Mouse (Mus musculus) forebrain, embryonic 15.5 days (tissue): Measurements from ENCODE around the gene Catip. TPM values are rescaled to one million over a fixed set of nuclear protein-coding genes. Genes with fewer than 3 reads are reported as not detected.

Experiments used
- ATAC-seq: fragments of 200-750 bp; cut with Nextera tagmentation; replicated peaks from 2 replicates; pipeline ENCODE4 v1.8.0; 2017; ENCODE audit warnings: mild to moderate bottlenecking, moderate TSS enrichment, moderate library complexity
- H3K27ac ChIP-seq: fragments of 300-500 bp; sonication (generic); replicated peaks from 2 replicates; pipeline ENCODE4 v1.5.1; 2015; ENCODE audit warnings: mild to moderate bottlenecking, inconsistent platforms
- H3K27me3 ChIP-seq: fragments of 300-500 bp; sonication (generic); 2 replicates; pipeline ENCODE4 v1.6.1; 2015; ENCODE audit warnings: inconsistent platforms
- H3K36me3 ChIP-seq: fragments of 300-500 bp; sonication (generic); 2 replicates; pipeline ENCODE4 v1.6.1; 2015; ENCODE audit warnings: mild to moderate bottlenecking, inconsistent platforms
- H3K4me1 ChIP-seq: fragments of 300-500 bp; sonication (generic); 2 replicates; pipeline ENCODE4 v1.6.1; 2015; ENCODE audit warnings: inconsistent platforms
- H3K4me2 ChIP-seq: fragments of 300-500 bp; sonication (generic); replicated peaks from 2 replicates; pipeline ENCODE4 v1.6.1; 2015; ENCODE audit warnings: mild to moderate bottlenecking, inconsistent platforms
- H3K4me3 ChIP-seq: fragments of 300-500 bp; sonication (generic); 2 replicates; pipeline ENCODE4 v1.5.1; 2015; ENCODE audit warnings: mild to moderate bottlenecking, inconsistent platforms
- H3K9ac ChIP-seq: fragments of 300-500 bp; sonication (generic); replicated peaks from 2 replicates; pipeline ENCODE4 v1.6.1; 2015; ENCODE audit warnings: mild to moderate bottlenecking, inconsistent platforms
- H3K9me3 ChIP-seq: fragments of 300-500 bp; sonication (generic); 2 replicates; pipeline ENCODE4 v1.6.1; 2016; ENCODE audit warnings: inconsistent platforms
- WGBS: fragments of 180-500 bp; shearing (Covaris S2); methylation state at CpG from one replicate; pipeline ENCODE4 v1.1.7; 2015; ENCODE audit warnings: mixed read lengths; 5-methylcytosine and 5-hydroxymethylcytosine counted together
- polyA plus RNA-seq: library from polyadenylated mRNA; unstranded; fragments of >200 nt; fragmentation: Nextera tagmentation; extraction: Ambion mirVana; gene quantifications from 2 replicates; pipeline ENCODE4 v1.2.1, GENCODE M21; 2015

The Catip gene
- polyA plus RNA-seq, 1 experiment from 2014 or later, result 1.2 TPM

GRCm38 (mm10) chr1:74374980-74375379 lies 13.1 kb downstream of the Catip start, which contains the start of gene Slc11a1:
Gene Slc11a1, plus strand, starts transcription at chr1:74375195.
- Histone ChIP-seq H3K9ac (no peak within 1 kb of the TSS), H3K27ac (no peak within 1 kb of the TSS), H3K4me1 (no peaks in the 10 kb centered on the region), H3K9me3 (no peaks in the 10 kb centered on the region), H3K4me2 (no peak within 1 kb of the TSS), H3K27me3 (no peaks in the 10 kb centered on the region), H3K36me3 (no peaks in the 10 kb centered on the region), H3K4me3 (no peak within 1 kb of the TSS)
- WGBS, result 69% methylated on average over 8 of the region's 8 CpGs
- no peak for ATAC-seq

GRCm38 (mm10) chr1:74375561-74375960 lies 13.7 kb downstream of the Catip start:
- Histone ChIP-seq H3K9me3 (no peaks in the 10 kb centered on the region), H3K36me3 (no peaks in the 10 kb centered on the region), H3K27me3 (no peaks in the 10 kb centered on the region), H3K9ac (no peak overlapping the region), H3K4me3 (no peak overlapping the region), H3K4me1 (no peaks in the 10 kb centered on the region), H3K27ac (no peak overlapping the region), H3K4me2 (no peak overlapping the region)
- ATAC-seq, result no peak
- 80% methylated on average over 10 of the region's 10 CpGs for WGBS

GRCm38 (mm10) chr1:74376396-74376795 lies 14.5 kb downstream of the Catip start:
- no peak for ATAC-seq
- H3K27me3 ChIP-seq, result no peaks in the 10 kb centered on the region
- no peaks in the 10 kb centered on the region for H3K4me1 ChIP-seq
- no peaks in the 10 kb centered on the region for H3K9me3 ChIP-seq
- H3K36me3 ChIP-seq, result no peaks in the 10 kb centered on the region
- no peak overlapping the region for H3K27ac ChIP-seq
- no peak overlapping the region for H3K4me2 ChIP-seq
- H3K4me3 ChIP-seq, result no peak overlapping the region
- H3K9ac ChIP-seq, result no peak overlapping the region
- WGBS, result 79% methylated on average over 4 of the region's 4 CpGs

GRCm38 (mm10) chr1:74379058-74379504 lies 17.2 kb downstream of the Catip start:
- Histone ChIP-seq H3K4me2 (no peak overlapping the region), H3K9me3 (no peaks in the 10 kb centered on the region), H3K27me3 (no peaks in the 10 kb centered on the region), H3K36me3 (no peaks in the 10 kb centered on the region), H3K4me3 (no peak overlapping the region), H3K9ac (no peak overlapping the region), H3K4me1 (no peaks in the 10 kb centered on the region), H3K27ac (no peak overlapping the region)
- WGBS, result 89% methylated on average over 7 of the region's 7 CpGs
- ATAC-seq, result no peak

GRCm38 (mm10) chr1:74380484-74380883 lies 18.6 kb downstream of the Catip start:
- H3K4me3 ChIP-seq, result no peak overlapping the region
- H3K9ac ChIP-seq, result no peak overlapping the region
- WGBS, result 91% methylated on average over 5 of the region's 5 CpGs
- no peaks in the 10 kb centered on the region for H3K36me3 ChIP-seq
- H3K27ac ChIP-seq, result no peak overlapping the region
- no peaks in the 10 kb centered on the region for H3K4me1 ChIP-seq
- ATAC-seq, result no peak
- H3K27me3 ChIP-seq, result no peaks in the 10 kb centered on the region
- H3K4me2 ChIP-seq, result no peak overlapping the region
- no peaks in the 10 kb centered on the region for H3K9me3 ChIP-seq

GRCm38 (mm10) chr1:74381588-74382021 lies 19.7 kb downstream of the Catip start:
- Histone ChIP-seq H3K4me3 (no peak overlapping the region), H3K27me3 (no peaks in the 10 kb centered on the region), H3K27ac (no peak overlapping the region), H3K9me3 (no peaks in the 10 kb centered on the region), H3K4me1 (peaks cover 3% of the 10 kb centered on the region), H3K4me2 (no peak overlapping the region), H3K9ac (no peak overlapping the region), H3K36me3 (no peaks in the 10 kb centered on the region)
- no peak for ATAC-seq
- 97% methylated on average over 10 of the region's 10 CpGs for WGBS

GRCm38 (mm10) chr1:74383385-74383784 lies 21.5 kb downstream of the Catip start:
- no peak overlapping the region for H3K27ac ChIP-seq

GRCm38 (mm10) chr1:74384525-74384924 lies 22.6 kb downstream of the Catip start:
- H3K27ac ChIP-seq, result no peak overlapping the region
- H3K9ac ChIP-seq, result no peak overlapping the region
- H3K36me3 ChIP-seq, result no peaks in the 10 kb centered on the region
- 90% methylated on average over 8 of the region's 8 CpGs for WGBS
- H3K4me3 ChIP-seq, result no peak overlapping the region
- ATAC-seq, result no peak
- no peak overlapping the region for H3K4me2 ChIP-seq
- no peaks in the 10 kb centered on the region for H3K27me3 ChIP-seq
- H3K9me3 ChIP-seq, result no peaks in the 10 kb centered on the region
- peaks cover 10% of the 10 kb centered on the region for H3K4me1 ChIP-seq

More at GRCm38 (mm10) chr1:74383385-74383784, 21.5 kb downstream of the Catip start:
- H3K4me1 ChIP-seq, result peaks cover 10% of the 10 kb centered on the region
- no peak for ATAC-seq
- no peak overlapping the region for H3K4me2 ChIP-seq
- no peaks in the 10 kb centered on the region for H3K9me3 ChIP-seq
- no peak overlapping the region for H3K4me3 ChIP-seq
- WGBS, result 92% methylated on average over 13 of the region's 13 CpGs
- H3K9ac ChIP-seq, result no peak overlapping the region
- no peaks in the 10 kb centered on the region for H3K36me3 ChIP-seq
- no peaks in the 10 kb centered on the region for H3K27me3 ChIP-seq

GRCm38 (mm10) chr1:74385064-74385463 lies 23.2 kb downstream of the Catip start:
- Histone ChIP-seq H3K4me1 (peaks cover 15% of the 10 kb centered on the region), H3K27me3 (no peaks in the 10 kb centered on the region), H3K4me2 (no peak overlapping the region), H3K4me3 (no peak overlapping the region), H3K9ac (no peak overlapping the region), H3K27ac (no peak overlapping the region), H3K9me3 (no peaks in the 10 kb centered on the region), H3K36me3 (no peaks in the 10 kb centered on the region)
- ATAC-seq, result no peak
- 96% methylated on average over 10 of the region's 10 CpGs for WGBS

GRCm38 (mm10) chr1:74385531-74385930 lies 23.6 kb downstream of the Catip start:
- no peaks in the 10 kb centered on the region for H3K36me3 ChIP-seq
- WGBS, result 88% methylated on average over 8 of the region's 8 CpGs
- ATAC-seq, result no peak
- H3K9me3 ChIP-seq, result no peaks in the 10 kb centered on the region
- H3K4me2 ChIP-seq, result no peak overlapping the region
- H3K4me3 ChIP-seq, result no peak overlapping the region
- H3K9ac ChIP-seq, result no peak overlapping the region
- peaks cover 19% of the 10 kb centered on the region for H3K4me1 ChIP-seq
- no peak overlapping the region for H3K27ac ChIP-seq
- H3K27me3 ChIP-seq, result no peaks in the 10 kb centered on the region

- H3K27ac ChIP-seq, result peak overlapping the region; percentile 97
- H3K4me2 ChIP-seq, result peak overlapping the region; percentile 77
- H3K9me3 ChIP-seq, result no peaks in the 10 kb centered on the region
- peak overlapping the region; percentile 86 for H3K4me3 ChIP-seq
- ATAC-seq, result no peak
- H3K36me3 ChIP-seq, result no peaks in the 10 kb centered on the region
- no peaks in the 10 kb centered on the region for H3K27me3 ChIP-seq
- H3K4me1 ChIP-seq, result peaks cover 27% of the 10 kb centered on the region
- 68% methylated on average over 7 of the region's 10 CpGs for WGBS
- H3K9ac ChIP-seq, result peak overlapping the region; percentile 70
Observed at GRCm38 (mm10) chr1:74386363-74386713, 24.4 kb downstream of the Catip start.

GRCm38 (mm10) chr1:74386714-74387385 lies 24.9 kb downstream of the Catip start:
- WGBS, result under 1% methylated on average over 26 of the region's 26 CpGs
- Histone ChIP-seq H3K4me3 (peak overlapping the region; percentile 86), H3K27ac (peak overlapping the region; percentile 97), H3K36me3 (no peaks in the 10 kb centered on the region), H3K9me3 (no peaks in the 10 kb centered on the region), H3K9ac (peak overlapping the region; percentile 70), H3K4me1 (peaks cover 28% of the 10 kb centered on the region), H3K27me3 (no peaks in the 10 kb centered on the region), H3K4me2 (peak overlapping the region; percentile 77)
- ATAC-seq, result peak; percentile 91
